22 mouse cellular contexts compared by ENCODE assay signal in the genomic region with DNA sequence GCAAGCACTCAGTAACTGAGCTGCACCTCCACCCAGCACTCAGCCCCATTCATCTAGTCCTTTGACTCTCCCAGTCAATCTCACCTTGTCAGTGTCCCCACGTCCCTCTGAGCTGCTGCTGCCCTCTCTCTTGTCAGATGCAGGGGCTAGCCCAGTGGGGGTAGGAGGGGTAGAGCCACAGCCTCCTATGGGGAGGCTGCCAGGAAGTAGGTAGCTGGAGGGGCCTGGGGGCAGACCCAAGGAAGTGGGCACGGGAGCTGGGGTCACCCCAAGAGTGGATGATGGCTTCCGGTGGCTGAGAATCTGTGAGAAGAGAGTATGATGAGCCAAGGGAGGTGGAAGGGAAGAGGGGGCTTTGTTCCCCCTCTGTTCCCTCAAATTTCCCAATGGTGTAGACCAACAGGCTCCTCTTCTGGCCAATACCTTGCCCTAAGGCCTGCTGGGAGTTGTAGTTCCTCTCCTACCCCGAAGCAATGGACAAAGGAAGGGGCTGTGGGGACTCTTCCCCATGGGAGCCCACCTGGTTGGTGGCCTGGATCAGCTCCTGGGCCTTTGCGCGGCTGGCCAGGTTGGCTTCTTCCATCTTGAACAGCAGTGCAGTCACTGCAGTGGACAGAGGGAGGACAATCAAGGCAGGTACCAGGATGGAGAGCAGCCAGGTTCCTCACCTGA. TPM values are rescaled to one million over a fixed set of nuclear protein-coding genes. Genes with fewer than 3 reads are reported as not detected.
DNase-seq lines count a peak whose midpoint lies in the region; ATAC-seq and TF ChIP-seq lines count a peak whose summit lies in the region.
"Had no signal": no experiment of that assay in that cellular context is flagged by ENCODE, and none has a peak within 500 bp of the region (broad histone marks: within the 10 kb centered on the region; RNA-seq: fewer than 3 reads in every experiment).

No protein-coding gene starts in this region.

- H3K27me3 ChIP-seq in forebrain, embryonic 16.5 days (replicated peaks; ENCODE audit: control insufficient read depth, insufficient read depth, low read length), result no peaks in the 10 kb centered on the region
- H3K27me3 ChIP-seq in forebrain, embryonic 11.5 days (ENCODE audit: control insufficient read depth, insufficient read depth, low read length), result no peaks in the 10 kb centered on the region
- H3K27me3 ChIP-seq in hindbrain, embryonic 13.5 days, result no peaks in the 10 kb centered on the region
- H3K27me3 ChIP-seq in hindbrain, embryonic 14.5 days (ENCODE audit: control insufficient read depth, insufficient read depth, low read length), result no peaks in the 10 kb centered on the region
- H3K27me3 ChIP-seq in MEL (ENCODE audit: control insufficient read depth in 1 of 2, insufficient read depth in 2 of 2, low read length in 2 of 2), result no peaks in the 10 kb centered on the region
- no peaks in the 10 kb centered on the region for H3K27me3 ChIP-seq in limb, embryonic 12.5 days
- H3K27me3 ChIP-seq: forebrain, embryonic 13.5 days; limb, embryonic 15.5 days; neural tube, embryonic 15.5 days had no signal

- H3K27ac ChIP-seq in forebrain, embryonic 16.5 days (ENCODE audit: low read length), result no peak overlapping the region
- no peak overlapping the region for H3K27ac ChIP-seq in forebrain, embryonic 11.5 days (ENCODE audit: low read depth, low read length)
- H3K27ac ChIP-seq in hindbrain, embryonic 13.5 days, result peak overlapping the region; percentile 35; the same call in 1 of the 2 replicates
- no peak overlapping the region for H3K27ac ChIP-seq in hindbrain, embryonic 14.5 days
- no peak overlapping the region for H3K27ac ChIP-seq in MEL (ENCODE audit: control insufficient read depth, low read depth, low read length)
- peak overlapping the region; percentile 66 for H3K27ac ChIP-seq in limb, embryonic 12.5 days
- H3K27ac ChIP-seq: forebrain, embryonic 13.5 days; layer of hippocampus, adult 2 months; neural tube, embryonic 15.5 days had no signal

- TF ChIP-seq RAD21 in MEL (IDR thresholded peaks at IDR 0.05; ENCODE audit: low read depth, low read length), result no peak

- DNase-seq in forebrain, embryonic 11.5 days (ENCODE audit: low spot score), result no peak
- no peak for DNase-seq in hindbrain, embryonic 14.5 days (ENCODE audit: low spot score)
- DNase-seq in MEL (ENCODE audit: low read depth, low spot score), result no peak
- DNase-seq in adrenal gland, postnatal 25 days, result no peak
- DNase-seq: adrenal gland, adult 2 months; heart, adult 18-20 months; kidney, adult 2 months; kidney, postnatal 14 days; lung, postnatal 4 days; right cerebral cortex, adult 18-20 months; right cerebral cortex, postnatal 4 days; thymus, postnatal 14 days had no signal

- no peak for ATAC-seq in forebrain, embryonic 16.5 days
- ATAC-seq in forebrain, embryonic 11.5 days (replicated peaks; ENCODE audit: low FRiP score), result no peak
- no peak for ATAC-seq in hindbrain, embryonic 13.5 days (ENCODE audit: low FRiP score)
- no peak for ATAC-seq in hindbrain, embryonic 14.5 days (ENCODE audit: low FRiP score)
- ATAC-seq in limb, embryonic 12.5 days (ENCODE audit: insufficient number of reproducible peaks, insufficient read depth, low FRiP score, low TSS enrichment, low read depth), result no peak
- ATAC-seq: CD4-positive, CD25-positive, alpha-beta regulatory T cell, adult 4 months; forebrain, embryonic 13.5 days had no signal

- no peaks in the 10 kb centered on the region for H3K4me1 ChIP-seq in forebrain, embryonic 16.5 days (replicated peaks; ENCODE audit: control insufficient read depth, insufficient read depth, low read length)
- no peaks in the 10 kb centered on the region for H3K4me1 ChIP-seq in forebrain, embryonic 11.5 days (replicated peaks; ENCODE audit: control insufficient read depth, insufficient read depth, low read length)
- H3K4me1 ChIP-seq in hindbrain, embryonic 13.5 days (replicated peaks), result no peaks in the 10 kb centered on the region
- no peaks in the 10 kb centered on the region for H3K4me1 ChIP-seq in hindbrain, embryonic 14.5 days (replicated peaks; ENCODE audit: control insufficient read depth, insufficient read depth, low read length)
- H3K4me1 ChIP-seq in MEL (ENCODE audit: control insufficient read depth in 1 of 2, insufficient read depth in 2 of 2, low read length in 2 of 2), result no peaks in the 10 kb centered on the region
- peaks cover 10% of the 10 kb centered on the region; the same call in 1 of the 2 replicates for H3K4me1 ChIP-seq in limb, embryonic 12.5 days (replicated peaks)

- peaks cover 60% of the 10 kb centered on the region for H3K36me3 ChIP-seq in forebrain, embryonic 16.5 days (ENCODE audit: control insufficient read depth, insufficient read depth)
- peaks cover 44% of the 10 kb centered on the region for H3K36me3 ChIP-seq in forebrain, embryonic 11.5 days (ENCODE audit: control insufficient read depth, insufficient read depth, low read length)
- peaks cover 100% of the 10 kb centered on the region for H3K36me3 ChIP-seq in hindbrain, embryonic 13.5 days
- H3K36me3 ChIP-seq in hindbrain, embryonic 14.5 days (replicated peaks; ENCODE audit: control insufficient read depth, insufficient read depth), result peaks cover 100% of the 10 kb centered on the region
- peaks cover 0 to 3% of the 10 kb centered on the region in 2 experiments; a peak in 2 of 4 replicates for H3K36me3 ChIP-seq in MEL (ENCODE audit: control insufficient read depth in 1 of 2, insufficient read depth in 2 of 2, low read length in 2 of 2)
- H3K36me3 ChIP-seq in limb, embryonic 12.5 days, result peaks cover 100% of the 10 kb centered on the region

- no peak for TF ChIP-seq CTCF in MEL (IDR thresholded peaks at IDR 0.05 in 2 of 3, conservative IDR thresholded peaks at IDR 0.05 in 1 of 3; ENCODE audit: control insufficient read depth in 1 of 3, insufficient read depth in 1 of 3, low read depth in 2 of 3, low read length in 3 of 3, poor library complexity in 1 of 3, severe bottlenecking in 1 of 3)

- H3K4me3 ChIP-seq in forebrain, embryonic 16.5 days (replicated peaks; ENCODE audit: low read length), result no peak overlapping the region
- no peak overlapping the region for H3K4me3 ChIP-seq in forebrain, embryonic 11.5 days (ENCODE audit: low read depth, low read length)
- no peak overlapping the region for H3K4me3 ChIP-seq in hindbrain, embryonic 13.5 days
- no peak overlapping the region for H3K4me3 ChIP-seq in hindbrain, embryonic 14.5 days (replicated peaks; ENCODE audit: low read length)
- H3K4me3 ChIP-seq in MEL (ENCODE audit: control insufficient read depth in 1 of 2, insufficient read depth in 1 of 2, low read depth in 2 of 2, low read length in 2 of 2), result no peak overlapping the region
- H3K4me3 ChIP-seq in limb, embryonic 12.5 days (replicated peaks), result no peak overlapping the region
- H3K4me3 ChIP-seq: erythroblast, embryonic 14.5 days; forebrain, embryonic 13.5 days; layer of hippocampus, adult 2 months; limb, embryonic 15.5 days; neural tube, embryonic 15.5 days had no signal

- H3K4me2 ChIP-seq in forebrain, embryonic 16.5 days (ENCODE audit: low read length), result no peak overlapping the region
- no peak overlapping the region for H3K4me2 ChIP-seq in forebrain, embryonic 11.5 days (ENCODE audit: low read depth, low read length, severe bottlenecking)
- H3K4me2 ChIP-seq in hindbrain, embryonic 13.5 days, result no peak overlapping the region
- H3K4me2 ChIP-seq in hindbrain, embryonic 14.5 days (replicated peaks), result no peak overlapping the region
- H3K4me2 ChIP-seq in limb, embryonic 12.5 days, result no peak overlapping the region
- H3K4me2 ChIP-seq: forebrain, embryonic 13.5 days; limb, embryonic 15.5 days; midbrain, embryonic 11.5 days; neural tube, embryonic 15.5 days had no signal

- no peaks in the 10 kb centered on the region for H3K79me2 ChIP-seq in MEL (ENCODE audit: control insufficient read depth, insufficient read depth, low read length, poor library complexity)

- WGBS in forebrain, embryonic 16.5 days, result 89% methylated on average over 6 of the region's 6 CpGs
- 88% methylated on average over 6 of the region's 6 CpGs for WGBS in forebrain, embryonic 11.5 days
- 94% methylated on average over 6 of the region's 6 CpGs for WGBS in hindbrain, embryonic 13.5 days
- 88% methylated on average over 6 of the region's 6 CpGs for WGBS in hindbrain, embryonic 14.5 days
- WGBS in limb, embryonic 12.5 days, result 89% methylated on average over 6 of the region's 6 CpGs

- no peak; a peak in 1 of 4 replicates for TF ChIP-seq POLR2A in MEL (IDR thresholded peaks at IDR 0.05; ENCODE audit: control insufficient read depth in 1 of 2, insufficient read depth in 1 of 2, low read depth in 1 of 2, low read length in 2 of 2, poor library complexity in 1 of 2)

- H3K9me3 ChIP-seq in forebrain, embryonic 16.5 days (ENCODE audit: control insufficient read depth, low read length), result no peaks in the 10 kb centered on the region
- H3K9me3 ChIP-seq in forebrain, embryonic 11.5 days (ENCODE audit: control insufficient read depth, low read length), result no peaks in the 10 kb centered on the region
- H3K9me3 ChIP-seq in hindbrain, embryonic 13.5 days, result no peaks in the 10 kb centered on the region
- no peaks in the 10 kb centered on the region for H3K9me3 ChIP-seq in hindbrain, embryonic 14.5 days (ENCODE audit: control insufficient read depth, low read length)
- no peaks in the 10 kb centered on the region for H3K9me3 ChIP-seq in MEL (replicated peaks; ENCODE audit: insufficient read depth, low read length)
- no peaks in the 10 kb centered on the region for H3K9me3 ChIP-seq in limb, embryonic 12.5 days
- H3K9me3 ChIP-seq: forebrain, embryonic 13.5 days; limb, embryonic 15.5 days; neural tube, embryonic 15.5 days had no signal

- no peak for TF ChIP-seq EP300 in MEL (IDR thresholded peaks at IDR 0.05; ENCODE audit: low read depth in 1 of 2, low read length in 2 of 2)

- H3K9ac ChIP-seq in forebrain, embryonic 16.5 days (replicated peaks; ENCODE audit: low read depth, low read length), result 0 out of 2 replicates have a peak overlapping the region, but pooled peaks have one; percentile 17
- H3K9ac ChIP-seq in forebrain, embryonic 11.5 days (ENCODE audit: low read length), result no peak overlapping the region
- H3K9ac ChIP-seq in hindbrain, embryonic 13.5 days, result no peak overlapping the region
- no peak overlapping the region for H3K9ac ChIP-seq in hindbrain, embryonic 14.5 days
- no peak overlapping the region for H3K9ac ChIP-seq in MEL (ENCODE audit: control insufficient read depth, low read depth, low read length, poor library complexity, severe bottlenecking)
- H3K9ac ChIP-seq in limb, embryonic 12.5 days (replicated peaks), result 0 out of 2 replicates have a peak overlapping the region, but pooled peaks have one; percentile 34
- H3K9ac ChIP-seq: forebrain, embryonic 13.5 days; limb, embryonic 15.5 days; neural tube, embryonic 15.5 days had no signal

RNA-seq across cellular contexts. Expression of a gene that starts 6.9 kb away (rescaled TPM):
- polyA plus RNA-seq in forebrain, embryonic 16.5 days (2015; fragmentation: Nextera tagmentation; extraction: Ambion mirVana), result 15.3 and 16.0 TPM in 2 replicates
- 70.6 and 74.9 TPM in 2 replicates for polyA plus RNA-seq in forebrain, embryonic 11.5 days (2014; fragmentation: Nextera tagmentation; extraction: Ambion mirVana)
- 16.2 and 19.7 TPM in 2 replicates for polyA plus RNA-seq in hindbrain, embryonic 13.5 days (2015; fragmentation: Nextera tagmentation; extraction: Ambion mirVana)
- 9.2 and 12.6 TPM in 2 replicates for polyA plus RNA-seq in hindbrain, embryonic 14.5 days (2014; fragmentation: Nextera tagmentation; extraction: Ambion mirVana)
- total RNA-seq in MEL (2012; rRNA removed), result 13.4 and 16.6 TPM in 2 replicates
- polyA plus RNA-seq in MEL (2012; ENCODE audit: insufficient read depth in 1 of 2, insufficient read length in 2 of 2, low read depth in 1 of 2, low replicate concordance in 2 of 2, missing spikeins in 1 of 2), result 10 to 100 TPM in 1 of 2 experiments, not detected in 1; 24.6 TPM
- 87.3 and 96.8 TPM in 2 replicates for polyA plus RNA-seq in limb, embryonic 12.5 days (2016; fragmentation: Nextera tagmentation; extraction: Ambion mirVana)
- total RNA-seq in adrenal gland, postnatal 25 days (2021), result 18.7 and 24.4 TPM in 2 replicates

RNA-seq across cellular contexts. Expression of a gene that starts 8.0 kb away (rescaled TPM):
- polyA plus RNA-seq in forebrain, embryonic 16.5 days (2015; fragmentation: Nextera tagmentation; extraction: Ambion mirVana), result 56.2 and 60.6 TPM in 2 replicates
- 75.3 and 86.0 TPM in 2 replicates for polyA plus RNA-seq in forebrain, embryonic 11.5 days (2014; fragmentation: Nextera tagmentation; extraction: Ambion mirVana)
- polyA plus RNA-seq in hindbrain, embryonic 13.5 days (2015; fragmentation: Nextera tagmentation; extraction: Ambion mirVana), result 66.7 and 68.3 TPM in 2 replicates
- polyA plus RNA-seq in hindbrain, embryonic 14.5 days (2014; fragmentation: Nextera tagmentation; extraction: Ambion mirVana), result 52.1 and 56.9 TPM in 2 replicates
- 78.6 and 83.4 TPM in 2 replicates for total RNA-seq in MEL (2012; rRNA removed)
- 10 to 100 TPM in 1 of 2 experiments, not detected in 1; 82.1 TPM for polyA plus RNA-seq in MEL (2012; ENCODE audit: insufficient read depth in 1 of 2, insufficient read length in 2 of 2, low read depth in 1 of 2, low replicate concordance in 2 of 2, missing spikeins in 1 of 2)
- polyA plus RNA-seq in limb, embryonic 12.5 days (2016; fragmentation: Nextera tagmentation; extraction: Ambion mirVana), result 90.9 and 97.2 TPM in 2 replicates
- total RNA-seq in adrenal gland, postnatal 25 days (2021), result 138 and 151 TPM in 2 replicates

RNA-seq across cellular contexts. Expression of a gene that starts 10.7 kb away (rescaled TPM):
- 42.1 and 44.3 TPM in 2 replicates for polyA plus RNA-seq in forebrain, embryonic 16.5 days (2015; fragmentation: Nextera tagmentation; extraction: Ambion mirVana)
- 59.9 and 60.2 TPM in 2 replicates for polyA plus RNA-seq in forebrain, embryonic 11.5 days (2014; fragmentation: Nextera tagmentation; extraction: Ambion mirVana)
- polyA plus RNA-seq in hindbrain, embryonic 13.5 days (2015; fragmentation: Nextera tagmentation; extraction: Ambion mirVana), result 42.4 and 45.2 TPM in 2 replicates
- polyA plus RNA-seq in hindbrain, embryonic 14.5 days (2014; fragmentation: Nextera tagmentation; extraction: Ambion mirVana), result 59.7 and 61.9 TPM in 2 replicates
- 17.7 and 18.3 TPM in 2 replicates for total RNA-seq in MEL (2012; rRNA removed)
- 10 to 100 TPM; 34.4 to 81.5 TPM for polyA plus RNA-seq in MEL (2012; ENCODE audit: insufficient read depth in 1 of 2, insufficient read length in 2 of 2, low read depth in 1 of 2, low replicate concordance in 2 of 2, missing spikeins in 1 of 2)
- 42.1 and 46.9 TPM in 2 replicates for polyA plus RNA-seq in limb, embryonic 12.5 days (2016; fragmentation: Nextera tagmentation; extraction: Ambion mirVana)
- 86.4 and 99.4 TPM in 2 replicates for total RNA-seq in adrenal gland, postnatal 25 days (2021)

RNA-seq across cellular contexts. Expression of a gene that starts 12.3 kb away (rescaled TPM):
- polyA plus RNA-seq in forebrain, embryonic 16.5 days (2015; fragmentation: Nextera tagmentation; extraction: Ambion mirVana), result 10.1 and 12.0 TPM in 2 replicates
- 15.5 and 16.6 TPM in 2 replicates for polyA plus RNA-seq in forebrain, embryonic 11.5 days (2014; fragmentation: Nextera tagmentation; extraction: Ambion mirVana)
- 11.5 and 15.4 TPM in 2 replicates for polyA plus RNA-seq in hindbrain, embryonic 13.5 days (2015; fragmentation: Nextera tagmentation; extraction: Ambion mirVana)
- polyA plus RNA-seq in hindbrain, embryonic 14.5 days (2014; fragmentation: Nextera tagmentation; extraction: Ambion mirVana), result 14.2 and 15.2 TPM in 2 replicates
- total RNA-seq in MEL (2012; rRNA removed), result 4.2 and 5.0 TPM in 2 replicates
- 10 to 100 TPM in 1 of 2 experiments, not detected in 1; 24.1 TPM for polyA plus RNA-seq in MEL (2012; ENCODE audit: insufficient read depth in 1 of 2, insufficient read length in 2 of 2, low read depth in 1 of 2, low replicate concordance in 2 of 2, missing spikeins in 1 of 2)
- polyA plus RNA-seq in limb, embryonic 12.5 days (2016; fragmentation: Nextera tagmentation; extraction: Ambion mirVana), result 20.8 and 21.4 TPM in 2 replicates
- 94.0 and 102 TPM in 2 replicates for total RNA-seq in adrenal gland, postnatal 25 days (2021)

RNA-seq across cellular contexts. Expression of a gene that starts 19.1 kb away (rescaled TPM):
- polyA plus RNA-seq in forebrain, embryonic 16.5 days (2015; fragmentation: Nextera tagmentation; extraction: Ambion mirVana), result 646 and 707 TPM in 2 replicates
- polyA plus RNA-seq in forebrain, embryonic 11.5 days (2014; fragmentation: Nextera tagmentation; extraction: Ambion mirVana), result 286 and 301 TPM in 2 replicates
- polyA plus RNA-seq in hindbrain, embryonic 13.5 days (2015; fragmentation: Nextera tagmentation; extraction: Ambion mirVana), result 681 and 687 TPM in 2 replicates
- polyA plus RNA-seq in hindbrain, embryonic 14.5 days (2014; fragmentation: Nextera tagmentation; extraction: Ambion mirVana), result 194 and 210 TPM in 2 replicates
- 317 and 339 TPM in 2 replicates for total RNA-seq in MEL (2012; rRNA removed)
- 100 to 1,000 TPM; 254 to 715 TPM for polyA plus RNA-seq in MEL (2012; ENCODE audit: insufficient read depth in 1 of 2, insufficient read length in 2 of 2, low read depth in 1 of 2, low replicate concordance in 2 of 2, missing spikeins in 1 of 2)
- polyA plus RNA-seq in limb, embryonic 12.5 days (2016; fragmentation: Nextera tagmentation; extraction: Ambion mirVana), result 704 and 706 TPM in 2 replicates
- 177 and 221 TPM in 2 replicates for total RNA-seq in adrenal gland, postnatal 25 days (2021)

Comparison
In these comparisons a context has a peak if more than half of its experiments do, and no peak if none do; other contexts are left out.
1. H3K27ac ChIP-seq: peak in hindbrain, embryonic 13.5 days (single experiment) and limb, embryonic 12.5 days (single experiment); none in forebrain, embryonic 16.5 days (single experiment), forebrain, embryonic 11.5 days (single experiment), hindbrain, embryonic 14.5 days (single experiment) and MEL (single experiment).
2. H3K9ac ChIP-seq: peak in forebrain, embryonic 16.5 days (single experiment) and limb, embryonic 12.5 days (single experiment); none in forebrain, embryonic 11.5 days (single experiment), hindbrain, embryonic 13.5 days (single experiment), hindbrain, embryonic 14.5 days (single experiment) and MEL (single experiment).